Mouse (Mus musculus) 416B (cell line): ENCODE measurements around the gene Dnm3.

Experiments used
- DNase-seq: peaks from one replicate; pipeline ENCODE4 v3.0.0; 2011; ENCODE audit warnings: low read depth

Dnm3 gene

GRCm38 (mm10) chr1:162327631-162328030, 150.2 kb downstream of the Dnm3 start:
- DNase-seq, result no peak

- no peak for DNase-seq
These were observed 153.4 kb downstream of the Dnm3 start for GRCm38 (mm10) chr1:162324412-162324811.

- no peak for DNase-seq
These were observed 154.7 kb downstream of the Dnm3 start for GRCm38 (mm10) chr1:162323142-162323541.

- peak; percentile 59 for DNase-seq
These were observed 164.2 kb downstream of the Dnm3 start for GRCm38 (mm10) chr1:162313451-162314276.

- DNase-seq, result no peak
These were observed 165.2 kb downstream of the Dnm3 start for GRCm38 (mm10) chr1:162312621-162313020.

- DNase-seq, result no peak
These were observed 165.7 kb downstream of the Dnm3 start for GRCm38 (mm10) chr1:162312152-162312551.

GRCm38 (mm10) chr1:162305247-162305646, 172.6 kb downstream of the Dnm3 start:
- DNase-seq, result no peak

- DNase-seq, result no peak
These were observed 175.4 kb downstream of the Dnm3 start for GRCm38 (mm10) chr1:162302480-162302879.

- no peak for DNase-seq
These were observed 178.1 kb downstream of the Dnm3 start for GRCm38 (mm10) chr1:162299558-162300319.

GRCm38 (mm10) chr1:162298527-162298926, 179.3 kb downstream of the Dnm3 start:
- no peak for DNase-seq

GRCm38 (mm10) chr1:162295443-162295842, 182.4 kb downstream of the Dnm3 start:
- peak; percentile 33 for DNase-seq

- no peak for DNase-seq
These were observed 183.3 kb downstream of the Dnm3 start for GRCm38 (mm10) chr1:162294572-162294910.

GRCm38 (mm10) chr1:162293732-162294571, 183.9 kb downstream of the Dnm3 start:
- DNase-seq, result no peak

- DNase-seq, result peak; percentile 20
These were observed 190.9 kb downstream of the Dnm3 start for GRCm38 (mm10) chr1:162286910-162287309.

- no peak for DNase-seq
These were observed 195.9 kb downstream of the Dnm3 start for GRCm38 (mm10) chr1:162281981-162282381.

GRCm38 (mm10) chr1:162280052-162280451, 197.8 kb downstream of the Dnm3 start:
- no peak for DNase-seq

- DNase-seq, result no peak
These were observed 201.8 kb downstream of the Dnm3 start for GRCm38 (mm10) chr1:162276011-162276410.

GRCm38 (mm10) chr1:162274674-162275248, 203.1 kb downstream of the Dnm3 start:
- DNase-seq, result no peak

GRCm38 (mm10) chr1:162256912-162257607, 220.8 kb downstream of the Dnm3 start:
- DNase-seq, result no peak

- DNase-seq, result no peak
These were observed 222.9 kb downstream of the Dnm3 start for GRCm38 (mm10) chr1:162254944-162255343.

- DNase-seq, result peak; percentile 3
These were observed 223.7 kb downstream of the Dnm3 start for GRCm38 (mm10) chr1:162253971-162254641.
